Mouse (Mus musculus) adrenal gland, postnatal 14 days (tissue): Measurements from ENCODE around the gene BC005537. TPM values are rescaled to one million over a fixed set of nuclear protein-coding genes. Genes with fewer than 3 reads are reported as not detected.
"Not testable (repeated sequence)": the region's sequence is repeated elsewhere in the genome, so short reads cannot be mapped to it uniquely, and the experiment has no call there.

Experiments
- DNase-seq: peaks from one replicate; pipeline ENCODE4 v3.0.0; 2021; ENCODE audit warnings: mixed read lengths
- total RNA-seq: library from RNA; stranded (reverse); gene quantifications from 2 replicates; pipeline ENCODE4 v1.2.3, GENCODE M21; 2021

The BC005537 gene
- total RNA-seq, 1 experiment from 2014 or later, result 168 TPM

- peak; percentile 75 for DNase-seq
These were observed 1.4 kb upstream of the BC005537 start for GRCm38 (mm10) chr13:24799925-24800673.

GRCm38 (mm10) chr13:24800674-24801307 is 666 bp upstream of the BC005537 start:
- DNase-seq, result peak; percentile 99

GRCm38 (mm10) chr13:24802131-24802691 is 754 bp downstream of the BC005537 start:
- DNase-seq, result peak; percentile 62

GRCm38 (mm10) chr13:24803196-24803595 is 1.7 kb downstream of the BC005537 start:
- no peak for DNase-seq

GRCm38 (mm10) chr13:24806079-24806478 is 4.6 kb downstream of the BC005537 start:
- DNase-seq, result peak; percentile 57

GRCm38 (mm10) chr13:24812521-24812920 is 11.1 kb downstream of the BC005537 start:
- DNase-seq, result no peak

- no peak for DNase-seq
These were observed 13.2 kb downstream of the BC005537 start for GRCm38 (mm10) chr13:24814616-24815015.

- DNase-seq, result peak; percentile 11
These were observed 15.0 kb downstream of the BC005537 start for GRCm38 (mm10) chr13:24816125-24817092.

- no peak for DNase-seq
These were observed 18.5 kb downstream of the BC005537 start for GRCm38 (mm10) chr13:24819931-24820330.

GRCm38 (mm10) chr13:24822663-24823343 is 21.3 kb downstream of the BC005537 start:
- peak; percentile 19 for DNase-seq

GRCm38 (mm10) chr13:24824647-24825046 is 23.2 kb downstream of the BC005537 start:
- peak; percentile 59 for DNase-seq

- DNase-seq, result peak; percentile 40
These were observed 24.1 kb downstream of the BC005537 start for GRCm38 (mm10) chr13:24825587-24825986.

- DNase-seq, result no peak
These were observed 24.7 kb downstream of the BC005537 start for GRCm38 (mm10) chr13:24826116-24826515.

- no peak for DNase-seq
These were observed 29.4 kb downstream of the BC005537 start for GRCm38 (mm10) chr13:24830756-24831352.

- peak; percentile 98 for DNase-seq
These were observed 30.1 kb downstream of the BC005537 start, which contains the start of the genes Acot13 and Tdp2 for GRCm38 (mm10) chr13:24831353-24832130. Gene Acot13 (minus strand): TSS chr13:24831540. Gene Tdp2 (plus strand): TSS chr13:24831679.

- DNase-seq, result no peak
These were observed 30.8 kb downstream of the BC005537 start for GRCm38 (mm10) chr13:24832131-24832810.

GRCm38 (mm10) chr13:24832811-24833155 is 31.3 kb downstream of the BC005537 start:
- no peak for DNase-seq

GRCm38 (mm10) chr13:24837765-24838164 is 36.3 kb downstream of the BC005537 start:
- DNase-seq, result not testable (repeated sequence)

- DNase-seq, result no peak
These were observed 38.4 kb downstream of the BC005537 start for GRCm38 (mm10) chr13:24839831-24840230.

- DNase-seq, result no peak
These were observed 40.2 kb downstream of the BC005537 start for GRCm38 (mm10) chr13:24841702-24842101.
